Mouse (Mus musculus) urinary bladder, postnatal 36 days (tissue): ENCODE results near the gene Rab3gap2.
A peak's percentile ranks its signal among the peaks of the same experiment; 100 is the strongest.

ENCODE experiments used
- DNase-seq, 2 experiments: peaks; one replicate each; pipeline ENCODE4 v3.0.0; 2022; ENCODE audit warnings: low spot score in 2 of 2, mixed read lengths in 1 of 2

Gene Rab3gap2

DNA sequence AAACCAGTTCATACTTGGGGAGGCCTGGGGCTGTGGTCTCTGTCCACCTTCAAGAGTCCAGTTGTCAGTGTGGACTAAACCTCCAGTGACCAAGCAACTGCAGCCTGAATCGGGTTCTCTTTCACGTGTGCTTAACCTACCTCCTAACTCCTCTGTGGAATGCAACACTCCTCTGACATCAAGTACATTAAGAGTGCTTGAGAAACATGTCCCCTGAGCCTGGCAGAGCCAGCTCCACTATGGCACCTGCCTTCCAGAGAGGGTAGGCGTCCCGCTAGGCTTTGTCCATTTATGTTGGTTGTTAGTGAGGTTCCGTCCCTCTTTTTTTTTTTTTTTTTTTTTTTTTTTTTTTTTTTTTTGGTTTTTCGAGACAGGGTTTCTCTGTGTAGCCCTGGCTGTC lies 23.0 kb downstream of the Rab3gap2 start:
- no peak for DNase-seq

DNA sequence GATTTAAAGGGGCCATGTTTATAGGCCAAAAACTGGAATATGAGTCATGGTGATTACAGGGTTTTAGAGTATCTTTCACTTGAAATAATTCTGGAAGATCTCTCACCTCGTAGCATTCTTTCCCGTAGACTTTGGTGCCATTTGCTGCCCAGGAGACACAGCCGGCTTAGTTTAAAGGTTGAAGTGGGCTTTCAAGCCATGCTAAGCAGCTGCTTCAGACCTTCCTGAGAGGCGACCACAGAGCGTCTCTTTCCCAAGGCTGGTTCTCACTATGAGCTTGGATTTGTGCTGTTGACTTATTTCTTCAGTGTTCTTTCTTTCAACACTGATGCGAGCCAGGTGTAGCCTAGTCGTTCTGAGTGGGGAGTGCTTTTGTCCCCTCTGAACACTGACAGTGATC lies 23.8 kb downstream of the Rab3gap2 start:
- no peak for DNase-seq

DNA sequence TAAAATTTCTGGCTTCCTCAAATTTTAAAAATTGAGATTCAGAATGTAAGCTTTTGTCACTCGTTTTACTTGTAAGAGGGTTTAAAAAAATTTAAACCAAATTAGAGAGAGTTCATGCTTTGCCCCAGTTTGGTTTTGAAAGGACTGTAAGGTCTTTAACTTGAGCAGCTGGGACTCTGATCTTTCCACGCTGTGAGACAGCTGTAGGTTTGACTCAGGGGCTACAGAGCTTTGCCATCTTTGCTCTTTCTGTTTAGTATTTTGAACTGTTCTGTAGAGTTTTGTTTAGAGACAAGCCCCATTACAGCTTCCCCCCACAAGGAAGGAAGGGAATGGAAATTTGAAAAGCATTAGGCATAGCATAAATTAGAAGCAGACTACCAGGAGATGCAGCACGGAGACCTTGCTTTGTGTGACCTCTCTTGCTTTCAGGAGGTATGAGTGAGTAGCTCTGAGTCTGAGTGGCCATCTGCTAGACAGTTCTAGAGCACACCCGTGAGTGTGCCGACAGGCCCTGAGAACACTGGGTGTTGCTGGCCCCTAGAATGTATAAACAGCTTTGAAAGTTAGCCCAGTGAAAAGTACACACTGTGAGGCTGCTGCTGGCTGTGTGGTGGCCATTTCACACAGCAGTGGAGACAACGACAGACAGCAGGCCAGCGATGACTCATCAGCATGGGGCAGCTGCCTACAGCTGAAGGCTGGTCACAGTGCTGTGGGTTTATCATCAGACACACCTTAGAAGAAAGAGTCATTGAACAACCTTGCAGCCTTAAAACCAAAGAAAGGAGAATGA lies 25.7 kb downstream of the Rab3gap2 start:
- peak; percentile 13 to 48 for DNase-seq

DNA sequence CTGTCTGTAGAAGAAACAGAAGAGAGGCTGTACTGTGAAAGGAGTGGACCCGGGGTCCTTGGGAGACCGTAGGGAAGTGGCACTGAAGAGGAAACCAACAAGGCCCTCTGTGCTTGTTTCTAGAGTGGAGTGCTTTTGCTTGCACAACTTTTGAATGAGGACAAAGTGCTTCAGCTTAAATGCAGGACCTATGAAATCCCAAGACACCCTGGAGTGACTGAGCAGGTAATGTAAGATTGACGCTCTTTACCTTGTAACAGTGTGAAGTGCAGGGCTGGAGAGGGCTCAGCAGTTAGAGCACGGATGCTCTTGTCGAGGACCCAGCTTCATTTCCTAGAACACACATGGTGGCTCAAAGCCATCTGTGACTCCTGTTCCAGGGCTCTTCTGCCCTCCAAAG lies 31.9 kb downstream of the Rab3gap2 start:
- DNase-seq, result no peak

DNA sequence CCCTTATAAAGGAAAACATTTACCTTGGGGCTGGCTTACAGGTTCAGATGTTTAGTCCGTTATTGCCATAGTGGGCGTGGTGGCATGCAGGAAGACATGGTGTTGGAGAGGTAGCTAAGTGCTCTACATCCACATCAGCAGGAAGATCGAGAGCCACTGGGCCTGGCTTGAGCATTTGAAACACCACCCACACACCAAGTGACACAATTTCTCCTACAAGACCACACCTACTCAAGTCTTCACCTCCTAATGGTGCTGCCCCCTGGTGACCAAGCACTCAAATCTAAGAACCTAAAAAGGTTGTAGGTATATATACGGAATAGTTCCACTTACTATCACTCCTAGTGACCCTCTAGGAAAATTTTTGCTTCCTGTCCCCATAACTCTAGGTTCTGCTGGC lies 32.6 kb downstream of the Rab3gap2 start:
- DNase-seq, result no peak

DNA sequence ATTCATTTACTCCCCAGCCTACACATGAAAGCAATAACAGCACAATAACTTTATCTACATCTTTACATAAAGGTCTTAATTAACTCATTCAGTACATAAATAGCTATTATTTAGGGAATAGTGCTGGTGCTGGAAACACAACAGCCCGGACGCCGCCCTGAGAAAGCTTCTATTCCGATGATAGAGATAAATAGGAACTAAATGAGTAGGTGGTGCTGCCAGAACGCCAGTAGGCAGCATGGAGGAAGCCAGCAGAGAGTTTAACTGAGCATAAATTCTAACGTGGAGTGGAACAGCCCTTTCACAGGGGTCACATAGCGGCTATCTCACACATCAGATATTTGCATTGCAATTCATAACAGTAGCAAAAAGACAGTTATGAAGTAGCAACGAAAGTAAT lies 39.1 kb downstream of the Rab3gap2 start:
- no peak for DNase-seq

DNA sequence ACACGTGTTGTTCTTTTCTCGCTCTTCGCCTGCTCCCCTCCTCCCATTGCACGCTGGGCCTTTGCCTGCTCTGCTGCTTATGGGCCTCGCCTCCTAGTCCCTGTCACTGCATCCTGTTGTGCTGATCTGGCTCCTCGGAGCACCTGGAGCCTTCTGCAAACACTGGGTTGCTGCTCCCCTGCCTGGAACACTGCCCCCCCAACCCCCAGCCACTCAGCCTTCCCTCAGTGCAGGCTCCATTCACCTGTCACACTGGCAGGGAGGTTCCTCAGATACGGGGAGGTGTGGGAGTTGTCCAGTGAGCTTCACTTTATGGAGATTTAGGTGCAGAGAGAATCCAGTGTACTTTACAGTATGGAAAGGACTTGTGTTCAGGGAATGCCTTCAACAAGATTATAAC lies 41.5 kb downstream of the Rab3gap2 start:
- no peak for DNase-seq

DNA sequence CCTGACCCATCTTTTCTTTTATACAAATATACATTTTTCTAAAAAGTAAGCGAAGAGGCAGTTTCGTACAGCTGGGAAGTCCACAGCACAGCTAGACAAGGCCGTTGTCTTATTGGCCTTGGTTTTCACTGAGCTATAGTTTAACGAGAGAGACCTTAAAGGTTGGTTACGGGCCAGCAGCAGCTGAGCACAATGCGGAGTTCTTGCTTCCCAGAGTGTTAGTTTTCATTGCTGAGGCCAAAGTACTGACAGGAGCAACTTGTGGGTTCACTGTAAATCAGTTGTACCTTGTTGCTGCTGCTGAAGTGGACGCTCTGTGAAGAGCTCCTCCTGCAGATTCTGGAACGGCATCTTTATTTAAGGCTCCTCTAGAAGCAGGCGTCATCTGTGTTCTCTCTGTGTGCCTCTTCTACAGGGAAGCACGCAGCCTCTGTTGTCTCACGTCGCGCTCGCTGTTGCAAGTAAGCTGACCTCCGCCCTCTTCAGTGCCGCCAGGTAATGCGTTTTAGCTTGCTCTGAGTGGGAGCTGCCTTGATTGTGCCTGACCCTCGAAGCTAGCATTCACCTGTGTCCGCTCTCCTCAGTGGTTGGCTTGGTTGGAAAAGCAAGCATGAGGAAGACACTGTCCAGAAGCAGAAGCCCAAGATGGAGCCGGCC lies 43.6 kb downstream of the Rab3gap2 start:
- no peak for DNase-seq

DNA sequence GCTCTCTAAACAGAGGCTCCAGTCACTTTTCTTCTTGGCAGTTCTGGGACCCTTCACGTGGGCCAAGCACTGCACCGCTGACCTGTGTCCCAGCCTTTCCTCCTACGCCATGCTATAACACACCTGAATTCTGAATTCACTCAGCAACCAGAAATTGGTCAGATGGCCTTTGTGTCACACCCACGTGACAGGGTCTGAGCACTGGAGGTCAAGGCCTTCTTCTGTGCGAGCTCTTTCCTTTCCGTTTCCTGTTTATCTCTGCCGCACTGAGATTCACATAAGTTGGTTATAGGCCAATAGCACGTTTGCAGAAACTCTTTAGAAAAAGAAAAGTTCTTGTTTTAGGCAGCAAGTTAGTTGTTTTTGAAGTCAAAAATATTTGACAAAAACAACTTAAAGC lies 44.8 kb downstream of the Rab3gap2 start:
- DNase-seq, result no peak

DNA sequence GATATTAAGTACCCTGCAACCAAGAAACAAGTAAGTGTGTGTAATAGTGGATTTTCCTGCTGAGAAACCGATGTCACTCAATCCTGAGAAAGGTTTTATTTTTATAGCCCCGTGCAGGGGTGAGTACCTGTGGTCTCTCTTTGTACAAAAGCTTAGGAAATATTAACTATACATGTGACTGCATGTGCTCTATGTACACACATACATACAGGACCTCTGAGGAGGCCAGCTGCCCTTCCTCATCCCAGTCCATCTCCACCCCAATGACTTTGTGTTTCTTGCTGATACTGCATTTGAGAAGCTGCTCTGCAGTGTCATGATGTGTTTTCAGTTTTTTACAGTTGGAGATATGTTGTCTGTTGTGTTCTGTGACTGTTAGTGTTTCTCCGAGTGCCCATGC lies 48.4 kb downstream of the Rab3gap2 start:
- DNase-seq, result no peak

DNA sequence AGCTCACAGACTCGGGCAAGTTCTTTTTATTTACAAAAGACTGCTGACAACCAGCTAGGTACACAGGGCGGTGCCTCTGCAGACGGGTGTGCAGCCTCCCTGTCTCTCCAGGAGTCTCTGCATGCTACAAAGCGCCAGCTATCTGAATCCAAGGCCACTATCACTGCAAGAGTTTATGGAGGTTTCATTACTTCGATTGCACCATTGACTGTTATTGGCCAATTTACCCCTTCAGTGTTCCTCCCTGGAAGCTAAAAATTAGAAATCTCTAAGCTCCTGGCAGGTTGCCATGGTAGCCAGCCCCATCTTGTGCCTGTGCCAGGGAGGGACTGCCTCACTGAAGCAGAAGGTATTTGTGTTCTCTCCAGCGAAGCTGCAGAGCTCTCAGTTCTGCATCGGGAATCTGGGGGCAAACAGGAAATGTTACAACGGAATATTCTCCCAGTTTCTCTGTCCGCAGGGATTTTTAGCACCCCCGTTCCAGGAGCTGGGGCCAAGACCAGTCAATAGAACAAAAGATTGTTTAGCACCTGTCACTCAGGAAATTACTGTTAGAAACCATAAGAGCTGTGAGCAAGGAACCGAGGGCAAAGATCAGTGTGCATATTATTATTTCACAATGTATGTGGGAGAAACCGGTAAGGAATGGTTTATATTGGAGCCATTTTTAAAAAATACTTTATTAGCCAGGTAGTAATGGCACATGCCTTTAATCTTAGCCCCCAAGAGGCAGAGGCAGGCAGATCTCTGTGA lies 49.4 kb downstream of the Rab3gap2 start:
- DNase-seq, result peak; percentile 13 to 57

DNA sequence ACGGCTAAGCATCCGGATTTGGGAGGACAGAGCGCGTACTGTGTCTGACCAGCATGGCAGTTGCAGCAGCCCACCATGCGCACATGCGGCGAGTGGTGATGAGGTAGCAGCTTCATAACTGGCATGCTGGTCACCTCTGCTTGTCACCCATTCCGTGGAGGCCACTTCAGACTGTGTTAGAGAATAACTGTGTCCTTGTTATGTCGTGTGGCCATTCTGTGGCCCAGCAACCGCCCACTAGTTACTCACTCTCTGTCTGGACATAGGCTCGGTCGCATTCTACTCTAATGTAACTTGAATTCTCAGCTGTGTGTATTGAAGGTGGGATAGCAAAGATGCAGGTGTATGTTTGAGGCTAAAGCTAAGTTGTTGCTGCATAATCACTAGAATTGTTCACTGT lies 51.4 kb downstream of the Rab3gap2 start:
- no peak for DNase-seq

DNA sequence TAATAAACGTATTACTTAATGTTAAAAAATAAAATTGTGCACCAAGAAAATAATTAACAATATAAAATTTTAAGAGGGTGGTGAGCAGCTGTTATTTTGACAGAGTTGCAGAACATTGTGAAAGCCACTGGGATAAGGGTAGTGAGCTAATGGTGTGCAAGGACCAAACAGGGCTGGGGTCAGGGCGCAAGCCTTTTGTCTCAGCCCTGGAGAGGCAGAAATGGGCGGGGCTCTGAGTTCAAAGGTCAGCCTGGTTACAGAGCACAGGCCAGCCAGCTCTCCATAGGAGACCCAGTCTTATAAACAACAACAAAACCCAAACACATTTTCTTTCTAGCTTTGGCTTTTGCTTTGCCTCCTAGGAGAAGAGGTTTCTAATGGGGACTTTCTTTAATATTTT lies 52.8 kb downstream of the Rab3gap2 start:
- DNase-seq, result peak in 1 of 2 experiments; percentile 56

DNA sequence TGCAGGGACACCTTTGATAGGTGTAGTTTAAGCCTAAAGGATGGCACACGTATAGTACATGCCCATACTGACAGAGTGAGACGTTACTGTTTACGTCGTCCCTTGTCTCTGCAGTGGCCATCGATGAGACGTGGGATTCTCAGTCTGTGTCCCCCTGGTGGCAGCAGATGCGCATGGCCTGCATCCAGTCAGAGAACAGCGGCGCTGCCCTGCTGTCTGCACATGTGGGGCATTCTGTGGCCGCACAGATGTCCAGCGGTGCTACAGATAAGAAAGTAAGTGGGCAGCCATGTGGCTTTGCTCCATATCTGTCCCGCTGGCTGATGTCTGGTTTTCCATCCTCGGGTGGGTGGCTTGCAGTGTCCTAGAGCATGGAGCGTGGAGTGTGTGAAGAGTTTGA lies 58.6 kb downstream of the Rab3gap2 start:
- peak in 1 of 2 experiments; percentile 8 for DNase-seq

DNA sequence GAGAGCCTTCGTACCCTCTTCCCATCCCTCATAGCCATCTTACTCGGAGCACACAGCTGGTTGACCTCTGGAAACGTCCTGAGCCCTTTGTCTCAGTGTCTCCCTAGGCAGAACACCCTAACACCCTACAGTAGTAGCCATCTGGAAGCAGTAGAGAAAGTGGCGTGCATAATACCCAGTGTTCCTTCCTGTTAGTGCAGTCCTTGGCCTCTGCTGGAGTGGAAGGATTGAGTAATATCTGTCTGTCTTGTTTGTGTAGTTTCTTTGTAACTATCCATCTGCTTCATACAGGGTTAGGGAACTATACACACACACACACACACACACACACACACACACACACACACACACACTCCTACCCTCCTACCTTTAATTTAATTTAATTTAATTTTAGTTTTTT lies 64.8 kb downstream of the Rab3gap2 start:
- no peak for DNase-seq

DNA sequence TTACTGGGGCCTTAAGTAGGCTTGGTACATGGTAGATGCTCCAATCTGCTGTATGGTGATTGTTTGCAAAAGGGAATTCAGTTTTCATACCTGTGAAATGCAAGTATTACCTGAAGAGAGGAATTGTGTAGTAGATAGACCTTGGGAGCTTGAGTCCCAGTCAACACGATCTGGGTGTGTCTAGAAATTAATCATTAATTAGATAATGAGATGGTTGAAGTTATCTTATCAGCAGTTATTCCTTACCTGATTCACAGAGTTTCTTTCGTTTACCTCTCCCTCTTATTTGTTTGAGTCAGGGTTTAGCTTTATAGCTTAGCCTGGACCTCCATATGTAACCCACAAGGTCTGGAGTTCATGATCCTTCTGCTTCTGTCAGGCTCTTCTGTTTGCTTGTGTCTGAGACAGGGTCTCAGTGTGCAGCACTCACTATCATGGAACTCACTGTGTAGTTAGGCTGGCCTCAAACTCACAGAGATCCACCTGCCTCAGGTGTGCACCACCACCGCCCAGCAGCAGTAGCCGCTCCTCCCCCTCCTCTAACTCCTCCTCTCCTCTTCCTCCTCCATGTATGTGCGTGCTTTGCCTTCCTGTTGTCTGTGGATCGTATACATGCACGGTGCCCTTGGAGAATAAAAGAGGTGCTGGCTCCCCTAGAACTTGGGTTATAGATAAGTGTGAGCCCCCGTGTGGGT lies 66.6 kb downstream of the Rab3gap2 start:
- no peak for DNase-seq

DNA sequence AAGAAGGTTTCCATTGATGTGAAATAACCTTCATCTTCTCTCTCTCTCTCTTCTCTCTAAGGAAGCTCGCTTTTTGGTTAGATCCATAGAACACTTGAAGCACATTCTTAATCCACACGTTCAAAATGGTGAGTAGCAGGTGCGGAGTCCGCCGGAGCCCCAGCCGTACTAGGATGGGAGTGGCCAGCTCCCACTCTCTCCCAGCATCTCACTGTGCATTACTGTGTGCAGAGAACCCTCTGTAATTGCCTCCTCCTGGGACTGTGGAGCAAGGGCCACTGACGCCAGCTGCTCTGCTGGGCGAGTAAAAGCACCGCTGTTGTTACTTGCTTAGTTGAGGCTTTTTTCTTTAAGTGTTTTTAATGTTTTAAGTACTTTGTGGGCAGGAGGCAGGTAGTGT lies 67.5 kb downstream of the Rab3gap2 start:
- DNase-seq, result no peak

DNA sequence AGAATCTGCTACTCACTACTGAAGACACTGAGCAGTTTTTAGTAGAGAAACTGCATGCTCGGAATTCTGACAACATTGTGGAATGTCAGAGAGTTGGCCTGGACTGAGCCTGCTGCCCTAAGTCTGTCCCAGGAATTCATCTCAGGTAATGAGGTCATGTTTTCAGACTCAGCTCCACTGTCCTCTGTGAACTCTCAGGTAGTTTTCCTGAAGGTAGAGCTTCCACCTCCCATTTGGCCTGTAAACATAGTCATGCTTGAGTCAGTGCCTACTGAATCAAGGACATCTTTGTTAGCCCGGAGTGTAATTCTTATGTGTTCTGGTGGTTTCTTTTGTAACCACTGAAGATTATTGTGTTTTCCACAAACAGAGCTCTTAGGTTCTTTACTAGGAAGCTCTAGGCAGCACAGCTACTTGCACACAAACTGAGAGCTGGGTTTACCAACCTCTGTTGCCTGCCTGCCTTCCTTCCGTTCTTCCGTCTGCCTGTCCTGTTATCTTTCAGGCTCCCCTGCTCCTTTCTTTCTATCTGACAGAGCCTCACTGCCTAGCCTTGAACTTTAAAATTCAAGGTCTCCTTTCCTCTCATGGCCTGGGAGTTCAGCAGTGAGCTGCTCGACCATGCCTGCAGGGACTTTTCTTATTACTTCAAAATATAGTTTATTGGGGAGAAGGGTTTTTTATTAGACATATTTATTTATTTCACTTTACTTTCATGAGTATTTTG lies 71.1 kb downstream of the Rab3gap2 start:
- DNase-seq, result no peak

DNA sequence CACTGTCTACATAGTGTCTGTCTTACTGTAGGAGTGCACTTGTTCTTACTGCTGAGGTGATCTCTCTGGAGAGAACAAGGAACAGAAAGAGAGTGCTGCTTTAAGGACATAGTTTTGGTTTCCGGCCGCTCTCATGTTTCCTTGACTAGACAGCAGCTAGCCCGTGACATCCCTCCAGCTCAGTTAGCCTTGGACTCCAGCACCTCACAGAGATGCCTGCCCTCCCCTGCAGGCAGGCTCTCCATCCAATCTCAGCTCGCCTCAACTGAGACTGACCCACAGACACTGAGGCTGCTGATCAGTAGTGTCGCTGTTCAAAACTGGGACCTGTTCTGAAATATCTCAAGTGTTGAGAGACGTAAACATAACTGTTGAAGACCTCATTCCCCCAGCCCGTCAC lies 72.1 kb downstream of the Rab3gap2 start:
- DNase-seq, result no peak

DNA sequence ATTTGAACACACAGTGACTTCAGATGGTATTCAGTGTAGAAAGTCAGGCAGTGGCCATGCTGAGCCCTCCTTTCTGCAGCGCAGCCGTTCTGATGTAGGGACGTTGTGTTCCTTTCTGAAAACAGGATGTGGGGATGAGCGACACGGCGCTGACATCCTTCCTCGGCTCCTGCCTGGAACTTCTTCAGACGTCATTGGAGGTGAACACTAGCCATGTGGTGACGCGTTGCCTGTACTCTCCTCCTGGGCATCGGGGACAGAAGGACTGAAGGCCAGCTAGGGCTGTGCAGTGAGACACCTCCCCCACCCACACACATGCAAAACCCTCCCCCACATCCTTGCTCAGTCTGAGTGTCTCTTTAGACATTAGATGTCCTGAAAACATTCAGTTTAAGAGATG lies 73.1 kb downstream of the Rab3gap2 start:
- no peak for DNase-seq

DNA sequence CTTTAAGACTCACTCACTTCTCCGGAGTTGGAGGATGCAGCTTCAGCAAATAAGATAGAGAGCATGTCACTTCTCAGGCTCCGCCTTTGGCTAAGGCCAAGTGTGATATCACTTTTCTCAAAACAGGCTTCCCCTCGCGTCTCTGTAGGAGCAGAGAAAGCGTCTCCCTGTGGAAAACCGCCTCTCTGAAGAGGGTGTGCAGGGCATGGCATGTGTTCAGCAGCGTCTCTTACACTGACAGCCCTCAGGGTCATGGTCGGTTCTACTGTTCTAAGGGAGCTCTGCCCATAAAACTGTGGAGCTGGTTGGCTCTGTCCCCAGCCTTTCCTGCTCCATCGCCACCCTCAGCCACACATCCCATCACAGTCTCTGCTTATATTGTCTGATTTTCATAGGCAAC lies 75.4 kb downstream of the Rab3gap2 start:
- DNase-seq, result no peak

DNA sequence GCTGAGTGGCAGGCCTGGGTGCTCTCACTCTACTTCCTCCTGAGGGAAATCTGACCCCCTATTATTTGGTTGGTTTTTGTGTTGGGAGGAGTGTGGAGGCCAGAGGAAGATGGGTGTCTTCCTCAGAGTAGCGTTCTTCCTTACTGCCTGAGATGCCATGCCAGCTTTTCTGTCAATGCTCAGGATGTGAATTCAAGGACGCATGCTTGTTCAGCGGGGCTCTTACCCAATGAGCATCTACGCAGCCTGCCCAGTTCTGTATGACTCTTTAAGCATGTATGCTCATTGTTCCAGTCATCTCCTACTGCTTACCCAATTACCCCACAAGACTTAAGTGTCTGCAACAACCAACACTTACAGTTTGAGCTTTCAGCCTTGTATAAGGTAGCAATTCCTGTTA lies 76.7 kb downstream of the Rab3gap2 start:
- DNase-seq, result no peak
